ENCODE assay signal across 23 mouse cellular contexts in genomic region chr10:118799767-118800166, GRCm38 (mm10).
A peak's percentile ranks its signal among the peaks of the same experiment; 100 is the strongest.
DNase-seq lines count a peak whose midpoint lies in the region; ATAC-seq lines count a peak whose summit lies in the region.
"Had no signal": no experiment of that assay in that cellular context is flagged by ENCODE, and none has a peak within 500 bp of the region (broad histone marks: within the 10 kb centered on the region; RNA-seq: fewer than 3 reads in every experiment).

No protein-coding gene starts in this region.

- 95% methylated on average over 8 of the region's 8 CpGs for WGBS in midbrain, embryonic 11.5 days
- WGBS in midbrain, embryonic 13.5 days = 93% methylated on average over 8 of the region's 8 CpGs
- 56% methylated on average over 8 of the region's 8 CpGs for WGBS in heart, embryonic 11.5 days (ENCODE audit: insufficient replicate concordance)
- 94% methylated on average over 8 of the region's 8 CpGs for WGBS in limb, embryonic 10.5 days

- H3K9ac ChIP-seq in midbrain, embryonic 11.5 days (ENCODE audit: low read length) = no peak overlapping the region
- H3K9ac ChIP-seq in midbrain, embryonic 13.5 days (replicated peaks) = no peak overlapping the region
- H3K9ac ChIP-seq in heart, embryonic 11.5 days (ENCODE audit: low read depth, low read length) = no peak overlapping the region
- H3K9ac ChIP-seq: embryonic facial prominence, embryonic 15.5 days; hindbrain, embryonic 14.5 days; intestine, embryonic 15.5 days; liver, postnatal 0 days; midbrain, embryonic 15.5 days had no signal

- H3K4me2 ChIP-seq in midbrain, embryonic 11.5 days = no peak overlapping the region
- no peak overlapping the region for H3K4me2 ChIP-seq in midbrain, embryonic 13.5 days (replicated peaks)
- no peak overlapping the region for H3K4me2 ChIP-seq in heart, embryonic 11.5 days
- H3K4me2 ChIP-seq: embryonic facial prominence, embryonic 15.5 days; hindbrain, embryonic 14.5 days; intestine, embryonic 15.5 days; midbrain, embryonic 15.5 days had no signal

- no peak overlapping the region for H3K4me3 ChIP-seq in midbrain, embryonic 11.5 days (ENCODE audit: low read depth, low read length)
- H3K4me3 ChIP-seq in midbrain, embryonic 13.5 days (replicated peaks) = no peak overlapping the region
- no peak overlapping the region for H3K4me3 ChIP-seq in heart, embryonic 11.5 days (ENCODE audit: low read depth, low read length)
- no peak overlapping the region for H3K4me3 ChIP-seq in limb, embryonic 10.5 days
- H3K4me3 ChIP-seq: embryonic facial prominence, embryonic 15.5 days; intestine, embryonic 15.5 days; left cerebral cortex, adult 2 months; midbrain, embryonic 15.5 days; myocyte had no signal

- ATAC-seq in midbrain, embryonic 11.5 days (ENCODE audit: low FRiP score) = no peak
- no peak for ATAC-seq in midbrain, embryonic 13.5 days
- ATAC-seq in heart, embryonic 11.5 days (replicated peaks; ENCODE audit: insufficient number of reproducible peaks, low FRiP score, low TSS enrichment) = 0 out of 2 replicates have a peak, but pooled peaks have one; percentile 39
- ATAC-seq: intestine, embryonic 15.5 days; liver, postnatal 0 days; midbrain, embryonic 15.5 days; Patski had no signal

- no peaks in the 10 kb centered on the region for H3K27me3 ChIP-seq in midbrain, embryonic 11.5 days (ENCODE audit: control insufficient read depth, insufficient read depth, low read length)
- no peaks in the 10 kb centered on the region for H3K27me3 ChIP-seq in midbrain, embryonic 13.5 days
- H3K27me3 ChIP-seq in heart, embryonic 11.5 days (ENCODE audit: control insufficient read depth, insufficient read depth, low read length) = no peaks in the 10 kb centered on the region
- H3K27me3 ChIP-seq in limb, embryonic 10.5 days (ENCODE audit: low read depth, poor library complexity, severe bottlenecking) = no peaks in the 10 kb centered on the region
- H3K27me3 ChIP-seq: embryonic facial prominence, embryonic 15.5 days; intestine, embryonic 15.5 days; midbrain, embryonic 15.5 days; Patski had no signal

- H3K4me1 ChIP-seq in midbrain, embryonic 11.5 days (ENCODE audit: control insufficient read depth, insufficient read depth, low read length) = no peaks in the 10 kb centered on the region
- H3K4me1 ChIP-seq in midbrain, embryonic 13.5 days (replicated peaks) = peaks cover 4% of the 10 kb centered on the region; the same call in 1 of the 2 replicates
- H3K4me1 ChIP-seq in heart, embryonic 11.5 days (ENCODE audit: control insufficient read depth, insufficient read depth, low read length) = peaks cover 12% of the 10 kb centered on the region
- H3K4me1 ChIP-seq in limb, embryonic 10.5 days = peaks cover 4% of the 10 kb centered on the region; the same call in 1 of the 2 replicates
- H3K4me1 ChIP-seq: embryonic facial prominence, embryonic 15.5 days had no signal

- intact Hi-C loops in heart, postnatal 10 days (cut with DNase I) = loop anchor here (2.0 to 5.0 kb wide), 2 partner anchors 58 to 265 kb away; no protein-coding TSS in a partner anchor

- H3K27ac ChIP-seq in midbrain, embryonic 11.5 days (ENCODE audit: low read depth, low read length) = no peak overlapping the region
- no peak overlapping the region for H3K27ac ChIP-seq in midbrain, embryonic 13.5 days
- H3K27ac ChIP-seq in heart, embryonic 11.5 days (ENCODE audit: low read depth, low read length) = no peak overlapping the region; the same call in 1 of the 2 replicates
- H3K27ac ChIP-seq in limb, embryonic 10.5 days = no peak overlapping the region
- H3K27ac ChIP-seq: embryonic facial prominence, embryonic 15.5 days; hindbrain, embryonic 14.5 days; intestine, embryonic 15.5 days; left cerebral cortex, adult 2 months; midbrain, embryonic 15.5 days had no signal

- DNase-seq in midbrain, embryonic 11.5 days (ENCODE audit: low spot score, missing footprints) = peak; percentile 37
- peak; percentile 79 to 86 for DNase-seq in heart, postnatal 10 days
- DNase-seq in spleen, postnatal 14 days (ENCODE audit: low spot score in 2 of 2) = no peak
- no peak for DNase-seq in limb, embryonic 10.5 days (ENCODE audit: low spot score)
- DNase-seq in thymus, postnatal 25 days = no peak
- DNase-seq: adrenal gland, postnatal 14 days; cerebellum, adult 11-12 months; cerebellum, postnatal 25 days; embryo, embryonic 11 days; kidney, postnatal 36 days; left cerebral cortex, postnatal 4 days; liver, postnatal 0 days; lung, postnatal 14 days; thymus, postnatal 36 days had no signal

- no peaks in the 10 kb centered on the region for H3K9me3 ChIP-seq in midbrain, embryonic 11.5 days (ENCODE audit: control insufficient read depth, low read length)
- H3K9me3 ChIP-seq in midbrain, embryonic 13.5 days = no peaks in the 10 kb centered on the region
- H3K9me3 ChIP-seq in heart, embryonic 11.5 days (replicated peaks; ENCODE audit: control insufficient read depth, low read length) = no peaks in the 10 kb centered on the region
- H3K9me3 ChIP-seq in limb, embryonic 10.5 days (replicated peaks) = no peaks in the 10 kb centered on the region
- H3K9me3 ChIP-seq: embryonic facial prominence, embryonic 15.5 days; intestine, embryonic 15.5 days; midbrain, embryonic 15.5 days had no signal

- no peaks in the 10 kb centered on the region for H3K36me3 ChIP-seq in midbrain, embryonic 11.5 days (ENCODE audit: control insufficient read depth, insufficient read depth, low read length)
- H3K36me3 ChIP-seq in midbrain, embryonic 13.5 days = no peaks in the 10 kb centered on the region
- no peaks in the 10 kb centered on the region for H3K36me3 ChIP-seq in heart, embryonic 11.5 days (ENCODE audit: control insufficient read depth, insufficient read depth, low read length)
- no peaks in the 10 kb centered on the region for H3K36me3 ChIP-seq in limb, embryonic 10.5 days
- H3K36me3 ChIP-seq: embryonic facial prominence, embryonic 15.5 days; intestine, embryonic 15.5 days; midbrain, embryonic 15.5 days had no signal

Comparison
In these comparisons a context has a peak if more than half of its experiments do, and no peak if none do; other contexts are left out.
1. DNase-seq: peak in midbrain, embryonic 11.5 days (single experiment) and heart, postnatal 10 days (2 of 2); none in spleen, postnatal 14 days (0 of 2), limb, embryonic 10.5 days (single experiment) and thymus, postnatal 25 days (single experiment).